Mouse (Mus musculus) megakaryocyte-erythroid progenitor cell, adult 5-6 weeks (primary cell): Measurements from ENCODE around the gene Dnajb1. TPM values are rescaled to one million over a fixed set of nuclear protein-coding genes. Genes with fewer than 3 reads are reported as not detected.
"Not testable (repeated sequence)": the region's sequence is repeated elsewhere in the genome, so short reads cannot be mapped to it uniquely, and the experiment has no call there.

Experiments
- ATAC-seq: replicated peaks from 2 replicates; pipeline ENCODE4 v1.8.0; 2016; ENCODE audit warnings: mild to moderate bottlenecking, inconsistent platforms; ENCODE audit not compliant: severe bottlenecking, poor library complexity, low FRiP score, low TSS enrichment
- total RNA-seq, 2 experiments: library from RNA; stranded (forward) in 1 of 2; stranded (reverse) in 1 of 2; fragments of 200-1000, 215-1000 nt in 1 of 2; fragments of >200 nt in 1 of 2; fragmentation: Nextera tagmentation in 1 of 2; gene quantifications; 2 replicates each; pipeline ENCODE4 v1.2.3; 2014 to 2017

The Dnajb1 gene
- total RNA-seq, 2 experiments from 2014 or later: 50.2 to 52.6 TPM

DNA sequence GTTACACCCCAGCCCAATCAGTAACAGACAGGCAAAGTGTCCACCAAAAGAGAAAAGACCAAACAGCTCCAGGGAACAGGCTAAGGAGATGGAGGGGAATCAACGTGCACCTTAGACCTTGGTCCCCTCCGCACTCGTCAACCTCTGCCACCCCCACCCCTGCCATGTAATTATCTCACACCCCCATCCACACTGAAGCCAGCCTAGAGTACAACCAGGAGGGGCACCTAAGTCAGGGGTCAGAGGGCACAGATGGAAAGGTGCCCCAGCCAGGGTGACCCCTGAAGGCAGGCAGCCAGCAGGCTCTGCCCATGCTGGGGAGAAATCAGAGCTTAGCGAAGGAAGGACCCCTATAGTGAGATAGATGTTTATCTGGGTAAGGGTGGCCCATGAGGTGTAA lies 31.1 kb upstream of the Dnajb1 start:
- ATAC-seq: no peak

DNA sequence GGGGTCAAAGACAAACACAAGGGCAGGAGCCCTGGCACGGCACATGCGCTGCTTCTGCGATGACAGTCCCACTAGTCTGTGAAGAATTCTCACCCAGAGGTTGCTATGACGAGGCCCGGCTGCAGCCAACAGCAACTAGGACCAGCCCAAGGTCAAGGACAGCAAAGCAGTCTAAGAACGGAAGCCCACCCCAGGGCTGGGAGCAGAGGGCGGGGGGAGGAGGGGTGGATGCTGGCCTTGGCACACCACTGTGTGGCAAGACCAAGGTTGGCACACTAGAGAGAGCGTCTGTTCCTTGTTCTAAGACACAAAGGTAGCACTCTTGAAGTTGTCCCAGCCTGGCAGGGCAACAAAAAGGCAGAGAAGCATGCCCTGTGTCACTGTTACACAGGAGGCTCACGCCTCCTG lies 30.6 kb upstream of the Dnajb1 start:
- no peak for ATAC-seq

DNA sequence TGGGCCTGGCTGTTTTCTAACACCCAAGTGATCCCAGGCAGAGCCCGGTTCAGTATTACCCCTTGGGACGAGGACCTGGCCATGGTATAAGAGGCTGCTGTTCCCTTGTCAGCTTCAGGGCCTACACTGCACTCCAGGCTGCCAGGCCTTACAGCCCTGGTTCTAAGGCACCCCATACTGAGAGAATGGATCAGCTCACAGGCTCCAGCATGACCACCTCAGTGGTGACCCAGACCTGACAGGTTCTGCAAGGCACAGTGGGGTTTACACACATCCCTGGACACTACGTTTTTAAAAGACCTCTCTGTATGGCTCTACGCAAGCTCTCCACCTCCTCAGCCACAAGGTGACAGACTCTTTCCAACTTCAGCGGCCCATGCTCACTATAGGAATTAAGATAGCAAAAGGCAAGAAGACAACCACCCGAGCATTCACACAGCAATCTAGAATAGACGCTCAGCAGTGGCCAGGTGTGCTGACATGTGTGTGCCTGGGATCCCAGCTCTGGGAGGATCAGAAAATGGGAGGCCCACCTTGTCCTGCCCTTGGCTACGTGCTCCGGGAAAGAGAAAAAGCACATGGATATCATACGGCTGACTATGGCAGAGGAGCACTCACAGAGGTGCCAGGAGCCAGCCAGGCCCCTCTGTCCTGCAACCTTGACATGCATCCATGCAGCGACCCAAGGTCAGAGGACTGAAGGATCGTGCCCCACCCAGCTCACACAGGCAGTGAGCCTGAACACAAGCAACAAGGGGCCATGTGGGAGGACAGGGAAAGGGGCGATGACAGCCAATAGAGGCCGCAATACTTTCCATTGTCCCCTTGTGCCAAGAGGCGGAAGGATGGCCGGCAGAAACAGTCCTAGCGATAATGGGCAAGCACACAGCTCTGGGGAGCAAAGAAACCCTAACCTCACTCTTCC lies 29.6 kb upstream of the Dnajb1 start:
- no peak for ATAC-seq

- ATAC-seq: no peak
Observed at GRCm38 (mm10) chr8:83579676-83580075, 28.3 kb upstream of the Dnajb1 start.

- no peak for ATAC-seq
Observed at GRCm38 (mm10) chr8:83580826-83581225, 27.2 kb upstream of the Dnajb1 start.

- no peak for ATAC-seq
Observed at GRCm38 (mm10) chr8:83582226-83582625, 25.8 kb upstream of the Dnajb1 start.

DNA sequence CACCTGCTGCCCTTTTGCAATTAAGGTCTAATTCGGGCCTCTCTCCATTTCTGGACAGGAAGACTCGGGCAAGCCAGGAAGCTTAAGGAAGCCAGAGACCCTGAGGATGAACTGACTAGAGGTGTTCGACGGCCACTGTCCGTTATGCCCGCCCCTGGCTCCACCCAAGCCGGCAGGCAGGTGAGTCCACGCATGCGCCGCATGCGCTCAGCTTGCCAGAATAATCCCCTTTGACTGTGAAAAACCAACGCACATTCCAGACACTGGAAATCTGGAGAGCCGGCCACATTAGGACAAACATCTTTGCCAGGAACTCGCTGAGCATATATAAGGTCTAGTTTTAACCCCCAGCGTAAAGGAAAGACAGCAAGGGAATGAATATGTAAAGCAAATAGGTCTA lies 24.8 kb upstream of the Dnajb1 start:
- no peak for ATAC-seq

- ATAC-seq: no peak
Observed at GRCm38 (mm10) chr8:83584771-83585170, 23.2 kb upstream of the Dnajb1 start.

GRCm38 (mm10) chr8:83585333-83585732 lies 22.7 kb upstream of the Dnajb1 start:
- no peak for ATAC-seq

DNA sequence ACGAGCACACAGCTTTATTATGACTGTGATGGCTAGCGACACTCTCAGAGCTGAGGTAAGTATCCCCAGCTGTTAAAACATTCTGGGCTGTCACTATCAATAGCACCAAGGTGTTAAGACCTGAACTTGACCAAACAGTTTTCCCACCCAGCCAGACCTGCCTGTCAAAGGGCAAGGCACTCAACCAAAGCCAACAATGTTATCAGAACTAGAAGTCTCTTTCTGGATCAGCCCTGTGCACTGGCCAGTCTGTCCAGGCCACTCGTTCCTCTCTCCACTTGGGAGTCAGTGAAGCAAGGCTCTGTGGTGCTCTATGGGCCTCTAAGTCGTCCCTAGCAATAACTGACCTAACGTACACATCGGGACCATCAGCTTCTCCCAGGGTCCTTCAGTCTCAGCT lies 20.3 kb upstream of the Dnajb1 start:
- ATAC-seq: no peak

- no peak for ATAC-seq
Observed at GRCm38 (mm10) chr8:83588886-83589285, 19.1 kb upstream of the Dnajb1 start.

GRCm38 (mm10) chr8:83590488-83591023 lies 17.4 kb upstream of the Dnajb1 start:
- ATAC-seq: no peak

DNA sequence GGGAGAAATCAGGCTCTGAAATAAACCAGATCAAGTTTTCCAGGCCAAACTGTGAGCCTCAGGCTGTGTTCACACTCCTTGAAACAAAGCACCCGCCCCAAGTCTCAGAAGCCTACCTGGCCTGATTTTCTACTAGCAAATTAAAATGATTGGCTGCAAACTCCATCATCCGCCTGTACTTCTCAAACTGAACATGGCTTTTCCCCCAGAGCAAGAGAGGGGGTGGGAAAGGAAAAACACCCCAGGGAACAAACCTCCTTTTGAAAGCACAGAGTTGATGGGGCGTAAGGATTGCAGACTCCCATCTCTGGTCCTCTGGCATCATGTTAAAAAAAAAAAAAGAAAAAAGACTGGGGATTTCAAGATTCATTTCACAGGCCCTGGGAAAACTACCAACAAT lies 15.3 kb upstream of the Dnajb1 start:
- no peak for ATAC-seq

DNA sequence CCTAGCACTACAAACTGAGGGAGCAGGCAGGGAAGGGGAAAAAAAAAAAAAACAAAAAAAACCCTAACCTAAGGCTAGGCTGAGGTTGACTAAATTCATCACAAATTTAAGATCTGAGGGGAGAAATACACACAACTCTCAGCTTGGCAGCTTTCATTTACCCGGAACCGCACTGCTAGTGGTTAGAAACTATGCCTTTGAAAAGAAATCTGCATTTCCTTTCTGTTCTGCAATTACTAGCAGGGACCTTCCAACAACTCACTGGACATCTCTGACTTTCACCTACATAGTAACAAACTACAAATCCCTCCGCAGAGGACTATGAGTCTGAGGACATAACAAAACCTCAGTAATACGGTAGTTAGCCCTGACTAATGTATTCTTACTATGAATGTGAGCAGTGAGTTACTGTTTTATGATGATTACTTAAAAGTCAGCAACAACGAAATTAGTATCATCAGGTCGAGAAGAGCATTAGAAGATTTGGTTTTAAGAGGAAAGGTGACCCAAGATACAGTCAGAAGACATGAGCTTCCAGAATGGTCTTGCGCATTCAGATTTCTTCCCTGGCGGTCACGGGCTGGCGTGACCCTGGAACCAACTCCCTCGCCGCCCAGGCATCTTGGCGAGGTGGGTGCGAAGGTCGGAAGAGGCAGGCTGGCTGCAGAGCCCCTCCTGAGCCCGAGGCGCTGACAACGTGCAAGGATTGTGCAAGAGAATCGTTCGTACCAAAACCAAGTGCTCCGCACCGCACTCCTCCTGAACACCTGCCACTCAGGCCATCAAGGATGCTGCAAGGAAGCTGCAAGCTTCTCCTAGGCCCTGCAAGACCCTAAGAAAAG lies 14.4 kb upstream of the Dnajb1 start:
- ATAC-seq: no peak; the same call in 1 of the 2 replicates

DNA sequence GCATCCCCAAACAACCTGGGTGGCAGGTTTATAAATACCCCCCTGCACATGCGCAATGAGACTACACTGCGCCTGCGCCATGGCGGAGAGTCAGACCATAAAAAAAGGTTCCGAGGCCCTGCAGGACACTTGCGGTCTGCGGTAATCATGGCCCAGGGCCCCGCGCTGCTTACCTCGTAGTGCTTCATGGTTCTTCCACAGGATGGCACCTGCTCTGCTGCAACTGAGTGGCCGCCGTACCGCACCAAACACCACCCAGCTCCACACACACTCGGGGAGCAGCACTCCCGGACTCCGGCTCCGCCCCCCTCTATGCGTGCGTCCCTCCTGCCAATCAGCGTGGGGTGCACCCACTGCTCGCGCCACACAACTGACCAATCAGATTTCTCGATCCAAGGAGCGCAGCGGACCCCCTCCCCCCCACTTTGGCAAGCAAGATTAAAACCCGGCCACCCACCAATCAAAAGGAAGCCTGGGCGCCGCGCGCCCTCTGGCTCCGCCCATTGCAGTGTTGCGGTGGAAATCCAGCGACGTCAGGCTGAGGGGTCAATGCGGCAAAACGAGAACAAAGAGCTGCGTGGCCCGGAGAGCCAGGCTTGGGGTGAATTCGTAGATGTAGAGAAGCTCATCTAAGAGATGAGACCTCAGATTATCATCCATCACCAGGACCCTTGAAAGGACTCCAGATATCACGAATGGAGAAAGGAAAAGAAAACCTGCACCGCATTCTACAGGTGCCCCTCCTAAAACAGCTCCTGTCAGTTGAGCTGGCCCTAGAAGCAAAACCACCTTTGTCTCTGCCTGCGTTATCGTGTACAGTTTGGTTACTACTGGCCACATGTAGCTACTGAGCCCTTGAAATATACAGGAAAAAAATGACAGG lies 13.6 kb upstream of the Dnajb1 start:
- ATAC-seq: peak; percentile 93

GRCm38 (mm10) chr8:83595050-83595345 lies 13.0 kb upstream of the Dnajb1 start:
- ATAC-seq: not testable (repeated sequence)

DNA sequence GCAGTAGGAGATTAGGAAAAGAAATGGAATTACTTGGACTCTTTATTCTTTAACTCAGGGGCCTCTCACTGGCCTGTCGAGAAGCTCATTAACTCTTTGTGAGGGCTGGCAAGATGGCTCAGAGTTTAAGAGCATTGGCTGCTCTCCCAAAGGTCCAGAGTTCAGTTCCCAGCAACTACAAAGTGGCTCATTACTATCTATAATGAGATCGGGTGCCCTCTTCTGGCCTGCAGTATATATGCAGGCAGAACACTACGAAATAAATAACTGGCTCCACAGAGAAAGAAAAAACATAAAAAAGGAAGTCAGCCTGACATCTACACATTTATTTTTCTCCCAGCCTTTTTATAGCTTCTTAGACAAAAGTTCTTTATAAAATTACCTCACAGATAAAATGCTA lies 11.6 kb upstream of the Dnajb1 start:
- no peak for ATAC-seq

DNA sequence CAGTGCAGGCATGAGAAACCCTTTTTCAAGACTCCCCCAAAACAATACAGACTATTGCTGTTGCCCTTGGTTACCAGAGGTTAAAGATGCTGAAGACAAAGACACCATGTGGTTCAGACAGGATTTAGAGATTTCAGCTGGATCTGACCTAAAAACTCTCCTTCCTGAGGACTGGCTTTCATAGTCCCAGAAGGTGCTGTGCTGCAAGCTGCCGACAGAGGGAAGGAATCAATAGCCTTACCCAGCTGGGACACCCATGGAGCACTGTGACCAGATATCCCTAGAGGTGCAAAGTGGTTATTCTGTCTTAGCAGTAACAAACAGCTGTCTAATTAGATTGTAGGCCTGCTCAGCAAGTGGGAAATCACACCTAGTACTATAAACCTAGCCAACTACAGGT lies 9.8 kb upstream of the Dnajb1 start:
- no peak for ATAC-seq

GRCm38 (mm10) chr8:83599814-83600213 lies 8.2 kb upstream of the Dnajb1 start:
- ATAC-seq: peak; percentile 55

DNA sequence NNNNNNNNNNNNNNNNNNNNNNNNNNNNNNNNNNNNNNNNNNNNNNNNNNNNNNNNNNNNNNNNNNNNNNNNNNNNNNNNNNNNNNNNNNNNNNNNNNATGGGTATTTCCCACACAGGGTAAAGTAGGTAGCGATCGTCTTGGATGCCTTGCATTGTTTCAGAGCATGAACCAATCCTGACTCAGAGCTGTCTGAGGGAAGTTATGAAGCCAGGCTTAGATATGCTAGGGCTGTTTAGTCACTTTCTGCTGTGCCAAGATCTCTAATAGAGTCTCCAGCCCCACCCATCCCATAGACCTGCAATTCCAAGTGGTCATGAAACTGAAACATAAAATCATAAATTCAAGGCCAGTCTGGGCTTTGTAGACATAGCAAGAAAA lies 5.4 kb upstream of the Dnajb1 start:
- ATAC-seq: no peak
